Mouse (Mus musculus) spleen, adult 2 months (tissue): Measurements from ENCODE around the gene Slc16a6.

ENCODE experiments used
- CTCF ChIP-seq: fragments of 200-500 bp; IDR thresholded peaks from 2 replicates; pipeline ENCODE4 v1.5.1; 2011; ENCODE audit warnings: mild to moderate bottlenecking, inconsistent platforms; ENCODE audit not compliant: insufficient read depth, insufficient read length, insufficient replicate concordance; ENCODE audit errors: extremely low read depth
- POLR2A ChIP-seq: fragments of 200-500 bp; IDR thresholded peaks from 2 replicates; pipeline ENCODE4 v1.6.1; 2011; ENCODE audit warnings: low read depth, low read length, inconsistent platforms

DNA sequence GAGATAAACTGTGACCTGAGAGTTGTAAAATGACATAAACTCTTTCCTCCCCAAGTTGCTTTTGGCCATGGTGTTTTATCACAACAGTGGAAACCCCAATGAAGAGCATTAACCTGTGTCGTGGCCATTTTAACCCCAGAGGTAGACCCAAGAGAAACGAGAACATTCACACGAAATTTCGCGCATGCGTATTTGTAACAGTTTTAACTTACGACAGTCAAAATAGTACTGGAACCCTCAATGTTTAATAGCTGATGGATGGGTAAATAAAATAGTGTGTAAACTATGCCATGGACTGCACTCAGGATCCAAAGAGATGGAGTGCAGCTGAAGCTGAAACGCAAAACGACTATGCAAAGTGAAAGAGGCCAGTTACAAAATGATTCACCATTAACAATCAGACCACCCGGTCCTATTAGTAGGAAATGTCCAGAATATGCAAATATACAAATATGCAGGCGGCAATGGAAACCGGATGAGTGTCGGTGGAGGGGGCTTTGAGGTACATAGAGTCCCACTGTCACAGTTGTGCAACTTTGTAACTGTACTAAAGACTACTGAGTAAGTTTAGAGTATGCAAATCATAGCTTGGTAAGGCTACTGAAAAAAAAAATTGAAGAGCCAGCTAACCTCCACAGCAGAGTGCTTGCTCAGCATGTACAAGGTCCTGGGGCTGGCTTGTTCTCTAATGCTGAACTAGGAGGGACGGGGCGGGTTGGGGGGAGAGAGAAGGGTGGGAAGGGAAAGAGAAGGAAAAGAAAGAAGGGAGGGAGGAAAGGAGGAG lies 63.0 kb downstream of the Slc16a6 start:
- no peak for TF ChIP-seq CTCF
- no peak for TF ChIP-seq POLR2A
